In the genomic region with DNA sequence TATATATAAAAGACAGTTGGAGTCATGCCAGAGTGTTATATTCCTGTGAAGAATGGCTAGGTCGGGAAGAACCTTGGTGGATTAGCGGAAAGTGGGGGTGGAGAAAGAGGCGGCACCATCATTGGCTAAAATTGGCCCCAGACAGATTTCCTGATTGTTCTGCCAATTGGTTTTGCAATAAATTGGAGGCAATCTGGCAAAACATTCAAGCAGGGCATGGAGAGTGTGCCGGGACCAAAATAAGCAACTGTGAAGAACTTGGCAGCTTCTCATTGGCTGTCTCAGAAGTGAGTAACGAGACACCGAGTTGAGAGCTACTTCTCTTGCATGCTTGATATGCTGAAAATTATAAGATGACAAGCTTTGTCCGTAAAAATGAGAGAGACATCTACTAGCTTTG, we compare ENCODE assay signal across 12 mouse cellular contexts. TPM values are rescaled to one million over a fixed set of nuclear protein-coding genes. Genes with fewer than 3 reads are reported as not detected.
DNase-seq lines count a peak whose midpoint lies in the region.
"Had no signal": no experiment of that assay in that cellular context is flagged by ENCODE, and none has a peak within 500 bp of the region (broad histone marks: within the 10 kb centered on the region; RNA-seq: fewer than 3 reads in every experiment).

No protein-coding gene starts in this region.

- intact Hi-C loops in heart, postnatal 10 days (cut with DNase I), result no loop called here

- DNase-seq in adrenal gland, postnatal 10 days, result peak; percentile 40
- no peak for DNase-seq in adrenal gland, postnatal 4 days (ENCODE audit: low spot score in 2 of 2)
- DNase-seq in heart, postnatal 10 days, result peak; percentile 2 to 5
- DNase-seq in heart, adult 9 months (ENCODE audit: low spot score in 2 of 2), result no peak
- peak; percentile 98 for DNase-seq in gonadal fat pad, adult 2 months (ENCODE audit: low read depth)
- peak; percentile 5 for DNase-seq in lung, postnatal 14 days
- DNase-seq in spleen, postnatal 14 days (ENCODE audit: low spot score in 2 of 2), result no peak
- no peak for DNase-seq in testis, postnatal 14 days (ENCODE audit: low spot score)
- DNase-seq: embryo, embryonic 11 days; kidney, postnatal 10 days; liver, embryonic 13.5 days had no signal

RNA-seq across cellular contexts. Expression of gene Sox9, which starts 49.6 kb away (rescaled TPM):
- 1 to 10 TPM; 1.7 to 1.8 TPM for total RNA-seq in adrenal gland, postnatal 10 days (2021)
- 1 to 10 TPM; 2.4 to 4.8 TPM for total RNA-seq in adrenal gland, postnatal 4 days (2021)
- total RNA-seq in heart, postnatal 10 days (2021), result 1 to 10 TPM; 6.5 to 6.7 TPM
- polyA plus RNA-seq in gonadal fat pad, adult 2 months (2012; rRNA removed), result 13.5 and 30.8 TPM in 2 replicates
- total RNA-seq: MEL had no signal

Comparison
In these comparisons a context has a peak if more than half of its experiments do, and no peak if none do; other contexts are left out.
1. DNase-seq: peak in adrenal gland, postnatal 10 days (single experiment), heart, postnatal 10 days (2 of 2), gonadal fat pad, adult 2 months (single experiment) and lung, postnatal 14 days (single experiment); none in adrenal gland, postnatal 4 days (0 of 2), heart, adult 9 months (0 of 2), spleen, postnatal 14 days (0 of 2) and testis, postnatal 14 days (single experiment).